In genomic region chr7:4651581-4651980, GRCm38 (mm10) we compare ENCODE assay signal across 14 mouse cellular contexts. TPM values are rescaled to one million over a fixed set of nuclear protein-coding genes. Genes with fewer than 3 reads are reported as not detected.
A peak's percentile ranks its signal among the peaks of the same experiment; 100 is the strongest.
DNase-seq lines count a peak whose midpoint lies in the region; TF ChIP-seq lines count a peak whose summit lies in the region.
"Had no signal": no experiment of that assay in that cellular context is flagged by ENCODE, and none has a peak within 500 bp of the region (broad histone marks: within the 10 kb centered on the region; RNA-seq: fewer than 3 reads in every experiment).

No protein-coding gene starts in this region.

- DNase-seq in lung, postnatal 36 days = peak; percentile 36
- no peak for DNase-seq in lung, postnatal 25 days (ENCODE audit: low spot score)
- peak; percentile 81 for DNase-seq in T-cell, adult 2 months (ENCODE audit: low spot score)
- peak; percentile 43 for DNase-seq in thymus, postnatal 4 days
- no peak for DNase-seq in heart, adult 18-20 months
- DNase-seq in lung, adult 2 months = no peak
- DNase-seq: adrenal gland, postnatal 14 days; cerebellum, adult 11 months; heart, postnatal 10 days had no signal

- 42% methylated on average over 8 of the region's 8 CpGs for WGBS in lung, adult 2 months

- H3K9me3 ChIP-seq in megakaryocyte, embryonic 14.5 days = no peaks in the 10 kb centered on the region
- H3K9me3 ChIP-seq: embryonic facial prominence, embryonic 12.5 days; limb, embryonic 10.5 days; lung, embryonic 15.5 days had no signal

- TF ChIP-seq POLR2A in lung, adult 2 months (IDR thresholded peaks at IDR 0.05; ENCODE audit: borderline replicate concordance, extremely low read depth, low read depth, low read length) = no peak

- no peak for TF ChIP-seq CTCF in lung, adult 2 months (IDR thresholded peaks at IDR 0.05; ENCODE audit: insufficient read depth, low read length)

- H3K4me3 ChIP-seq in megakaryocyte, embryonic 14.5 days (replicated peaks) = peak overlapping the region; percentile 60
- H3K4me3 ChIP-seq in lung, adult 2 months (replicated peaks; ENCODE audit: extremely low read depth, low read depth, low read length) = no peak overlapping the region
- H3K4me3 ChIP-seq: embryonic facial prominence, embryonic 12.5 days; limb, embryonic 10.5 days; lung, embryonic 15.5 days had no signal

- peaks cover 66% of the 10 kb centered on the region for H3K36me3 ChIP-seq in megakaryocyte, embryonic 14.5 days (replicated peaks; ENCODE audit: low read length)

- peaks cover 91% of the 10 kb centered on the region for H3K4me1 ChIP-seq in megakaryocyte, embryonic 14.5 days
- peaks cover 36% of the 10 kb centered on the region for H3K4me1 ChIP-seq in lung, adult 2 months (ENCODE audit: control insufficient read depth, insufficient read depth, low read length)

- no peaks in the 10 kb centered on the region for H3K27me3 ChIP-seq in megakaryocyte, embryonic 14.5 days (replicated peaks)
- H3K27me3 ChIP-seq: embryonic facial prominence, embryonic 12.5 days; lung, embryonic 15.5 days had no signal

RNA-seq across cellular contexts. Expression of gene Ppp6r1, which starts 7.2 kb away (rescaled TPM):
- 361 and 465 TPM in 2 replicates for polyA plus RNA-seq in megakaryocyte, embryonic 14.5 days (2012; ENCODE audit: insufficient read depth, low replicate concordance)
- total RNA-seq in heart, adult 18-20 months (2021) = 10 to 100 TPM; 69.2 to 70.4 TPM
- polyA plus RNA-seq in lung, adult 2 months (2012; rRNA removed) = 99.0 and 112 TPM in 2 replicates

RNA-seq across cellular contexts. Expression of gene Tmem86b, which starts 20.4 kb away (rescaled TPM):
- 5.3 and 15.1 TPM in 2 replicates for polyA plus RNA-seq in megakaryocyte, embryonic 14.5 days (2012; ENCODE audit: insufficient read depth, low replicate concordance)
- total RNA-seq in heart, adult 18-20 months (2021) = 1 to 10 TPM; 3.8 to 6.5 TPM
- polyA plus RNA-seq in lung, adult 2 months (2012; rRNA removed) = 10.1 and 14.6 TPM in 2 replicates

RNA-seq across cellular contexts. Expression of gene Hspbp1, which starts 33.3 kb away (rescaled TPM):
- polyA plus RNA-seq in megakaryocyte, embryonic 14.5 days (2012; ENCODE audit: insufficient read depth, low replicate concordance) = 71.8 and 116 TPM in 2 replicates
- 10 to 100 TPM; 33.8 to 38.5 TPM for total RNA-seq in heart, adult 18-20 months (2021)
- polyA plus RNA-seq in lung, adult 2 months (2012; rRNA removed) = 38.8 and 39.6 TPM in 2 replicates

RNA-seq across cellular contexts. Expression of gene Brsk1, which starts 38.8 kb away (rescaled TPM):
- polyA plus RNA-seq in megakaryocyte, embryonic 14.5 days (2012; ENCODE audit: insufficient read depth, low replicate concordance) = 0.08 TPM in 1 of 2 replicates, not detected in the other
- 1 to 10 TPM; 1.1 to 1.2 TPM for total RNA-seq in heart, adult 18-20 months (2021)
- 4.1 and 4.9 TPM in 2 replicates for polyA plus RNA-seq in lung, adult 2 months (2012; rRNA removed)
- total RNA-seq: granulocyte monocyte progenitor cell, adult 5-6 weeks had no signal

RNA-seq across cellular contexts. Expression of gene Ptprh, which starts 47.7 kb away (rescaled TPM):
- polyA plus RNA-seq in megakaryocyte, embryonic 14.5 days (2012; ENCODE audit: insufficient read depth, low replicate concordance) = 0.16 TPM in 1 of 2 replicates, not detected in the other
- not detected for total RNA-seq in heart, adult 18-20 months (2021)
- 0.08 and 0.14 TPM in 2 replicates for polyA plus RNA-seq in lung, adult 2 months (2012; rRNA removed)
- total RNA-seq: adrenal gland, postnatal 14 days; granulocyte monocyte progenitor cell, adult 5-6 weeks; heart, postnatal 10 days had no signal
- polyA plus RNA-seq: embryonic facial prominence, embryonic 12.5 days; limb, embryonic 10.5 days; lung, embryonic 15.5 days had no signal

Comparison
In these comparisons a context has a peak if more than half of its experiments do, and no peak if none do; other contexts are left out.
1. DNase-seq: peak in lung, postnatal 36 days (single experiment), T-cell, adult 2 months (single experiment) and thymus, postnatal 4 days (single experiment); none in lung, postnatal 25 days (single experiment), heart, adult 18-20 months (0 of 2) and lung, adult 2 months (single experiment).